Mouse (Mus musculus) right cerebral cortex, postnatal 10 days (tissue): Measurements from ENCODE around the gene Lonrf2.

Experiments used
- DNase-seq, 2 experiments: peaks; one replicate each; pipeline ENCODE4 v3.0.0; 2021; ENCODE audit warnings: low spot score in 2 of 2

Gene Lonrf2

GRCm38 (mm10) chr1:38836477-38836872 lies at the start of gene Lonrf2:
Gene Lonrf2 (minus strand): TSS chr1:38836711.
- DNase-seq, result peak; percentile 91 to 94

GRCm38 (mm10) chr1:38885956-38886355 lies 49.4 kb upstream of the Lonrf2 start:
- no peak for DNase-seq

GRCm38 (mm10) chr1:38883766-38884165 lies 47.3 kb upstream of the Lonrf2 start:
- no peak for DNase-seq

GRCm38 (mm10) chr1:38882746-38883145 lies 46.2 kb upstream of the Lonrf2 start:
- DNase-seq, result no peak

GRCm38 (mm10) chr1:38881366-38881765 lies 44.9 kb upstream of the Lonrf2 start:
- DNase-seq, result no peak

GRCm38 (mm10) chr1:38876671-38877382 lies 40.3 kb upstream of the Lonrf2 start:
- no peak for DNase-seq

- DNase-seq, result no peak
Measured at GRCm38 (mm10) chr1:38873911-38874310, 37.4 kb upstream of the Lonrf2 start.

GRCm38 (mm10) chr1:38871834-38872233 lies 35.3 kb upstream of the Lonrf2 start:
- no peak for DNase-seq

- no peak for DNase-seq
Measured at GRCm38 (mm10) chr1:38869398-38870195, 33.1 kb upstream of the Lonrf2 start.

- no peak for DNase-seq
Measured at GRCm38 (mm10) chr1:38866242-38866641, 29.7 kb upstream of the Lonrf2 start.

- no peak for DNase-seq
Measured at GRCm38 (mm10) chr1:38864341-38864740, 27.8 kb upstream of the Lonrf2 start.

- DNase-seq, result peak; percentile 54 to 63
Measured at GRCm38 (mm10) chr1:38862213-38862612, 25.7 kb upstream of the Lonrf2 start.

- DNase-seq, result no peak
Measured at GRCm38 (mm10) chr1:38860867-38861524, 24.5 kb upstream of the Lonrf2 start.

GRCm38 (mm10) chr1:38860207-38860606 lies 23.7 kb upstream of the Lonrf2 start:
- DNase-seq, result no peak

- DNase-seq, result peak; percentile 61 to 81
Measured at GRCm38 (mm10) chr1:38856196-38856595, 19.7 kb upstream of the Lonrf2 start.

- DNase-seq, result no peak
Measured at GRCm38 (mm10) chr1:38852250-38852649, 15.7 kb upstream of the Lonrf2 start.

- DNase-seq, result no peak
Measured at GRCm38 (mm10) chr1:38850650-38851049, 14.1 kb upstream of the Lonrf2 start.

GRCm38 (mm10) chr1:38848451-38849289 lies 12.2 kb upstream of the Lonrf2 start:
- no peak for DNase-seq

GRCm38 (mm10) chr1:38847975-38848374 lies 11.5 kb upstream of the Lonrf2 start:
- DNase-seq, result peak; percentile 57 to 79

- DNase-seq, result peak in 1 of 2 experiments; percentile 51
Measured at GRCm38 (mm10) chr1:38843275-38843674, 6.8 kb upstream of the Lonrf2 start.

- DNase-seq, result no peak
Measured at GRCm38 (mm10) chr1:38842861-38843260, 6.3 kb upstream of the Lonrf2 start.

- peak in 1 of 2 experiments; percentile 10 for DNase-seq
Measured at GRCm38 (mm10) chr1:38839944-38840343, 3.4 kb upstream of the Lonrf2 start.
